Mouse (Mus musculus) intestine, embryonic 14.5 days (tissue): ENCODE measurements around the gene Pecr. TPM values are rescaled to one million over a fixed set of nuclear protein-coding genes. Genes with fewer than 3 reads are reported as not detected.
"Not testable (repeated sequence)": the region's sequence is repeated elsewhere in the genome, so short reads cannot be mapped to it uniquely, and the experiment has no call there.

Experiments
- ATAC-seq: fragments of 200-750 bp; cut with Nextera tagmentation; replicated peaks from 2 replicates; pipeline ENCODE4 v1.8.0; 2017; ENCODE audit warnings: low read depth, moderate number of reproducible peaks, moderate TSS enrichment, moderate library complexity; ENCODE audit not compliant: low FRiP score, low TSS enrichment
- DNase-seq: peaks from one replicate; pipeline ENCODE4 v3.0.0-alpha.2; 2018; ENCODE audit warnings: low spot score
- H3K27ac ChIP-seq: fragments of 300-500 bp; sonication (generic); 2 replicates; pipeline ENCODE4 v1.5.1; 2014; ENCODE audit warnings: low read depth, mild to moderate bottlenecking, control low read depth
- H3K27me3 ChIP-seq: fragments of 300-500 bp; sonication (generic); replicated peaks from 2 replicates; pipeline ENCODE4 v1.6.1; 2014; ENCODE audit warnings: low read length, control low read depth; ENCODE audit not compliant: control insufficient read depth, insufficient read depth
- H3K36me3 ChIP-seq: fragments of 300-500 bp; sonication (generic); 2 replicates; pipeline ENCODE4 v1.6.1; 2014; ENCODE audit warnings: low read length, control low read depth; ENCODE audit not compliant: control insufficient read depth, insufficient read depth
- H3K4me1 ChIP-seq: fragments of 300-500 bp; sonication (generic); replicated peaks from 2 replicates; pipeline ENCODE4 v1.6.1; 2014; ENCODE audit warnings: low read length, control low read depth, mixed read lengths; ENCODE audit not compliant: control insufficient read depth, insufficient read depth
- H3K4me2 ChIP-seq: fragments of 300-500 bp; sonication (generic); 2 replicates; pipeline ENCODE4 v1.6.1; 2014; ENCODE audit warnings: low read length
- H3K4me3 ChIP-seq: fragments of 300-500 bp; sonication (generic); 2 replicates; pipeline ENCODE4 v1.5.1; 2014; ENCODE audit warnings: low read depth, low read length, control low read depth, mixed read lengths
- H3K9ac ChIP-seq: fragments of 300-500 bp; sonication (generic); 2 replicates; pipeline ENCODE4 v1.6.1; 2014; ENCODE audit warnings: mild to moderate bottlenecking, low read length
- H3K9me3 ChIP-seq: fragments of 300-500 bp; sonication (generic); 2 replicates; pipeline ENCODE4 v1.6.1; 2016; ENCODE audit warnings: low read length, control low read depth; ENCODE audit not compliant: control insufficient read depth
- WGBS: fragments of 180-500 bp; shearing (Covaris S2); extraction: QIAGEN DNeasy Blood & Tissue Kit; methylation state at CpG from one replicate; pipeline ENCODE4 v1.1.7; 2014; 5-methylcytosine and 5-hydroxymethylcytosine counted together
- polyA plus RNA-seq: library from polyadenylated mRNA; unstranded; fragments of >200 nt; fragmentation: Nextera tagmentation; extraction: Ambion mirVana; gene quantifications from 2 replicates; pipeline ENCODE4 v1.2.1, GENCODE M21; 2014

Pecr gene
- polyA plus RNA-seq, 1 experiment from 2014 or later = 46.1 TPM

DNA sequence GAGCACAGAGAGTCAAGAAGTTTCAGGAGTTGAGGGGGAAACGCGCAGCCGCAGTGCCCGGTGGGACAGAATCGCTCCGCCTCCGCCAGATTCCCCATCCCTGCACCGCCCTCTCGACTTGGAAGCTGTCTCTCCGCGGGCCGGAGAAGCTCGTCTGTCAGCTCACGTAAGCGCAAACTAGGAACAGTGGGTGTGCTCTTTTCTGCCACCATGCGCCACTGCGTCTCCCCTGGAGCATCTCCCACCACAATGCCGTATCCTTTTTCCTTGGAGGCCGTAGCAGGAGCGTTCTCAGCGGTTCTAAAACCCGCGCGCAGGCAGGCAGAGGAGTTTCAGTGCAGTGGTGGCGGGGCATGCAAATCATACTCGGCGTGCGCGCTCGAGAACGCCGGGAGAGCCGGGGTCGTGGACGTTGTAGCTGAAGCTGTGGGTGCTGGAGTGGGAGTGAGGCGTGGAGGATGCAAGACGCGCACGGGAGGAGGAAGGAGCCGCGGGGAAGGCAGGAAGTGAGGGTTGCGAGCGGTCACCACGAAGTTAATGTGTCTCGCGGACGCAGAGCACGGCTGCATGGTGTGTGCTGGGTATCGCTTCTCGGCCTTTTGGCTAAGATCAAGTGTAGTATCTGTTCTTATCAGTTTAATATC, 47.6 kb downstream of the Pecr start:
- not testable (repeated sequence) for H3K9me3 ChIP-seq, H3K36me3 ChIP-seq, H3K27me3 ChIP-seq, H3K4me1 ChIP-seq
- peak; percentile 90 for DNase-seq
- H3K4me3 ChIP-seq = peak overlapping the region; percentile 59
- peak overlapping the region; percentile 85 for H3K27ac ChIP-seq
- H3K9ac ChIP-seq = peak overlapping the region; percentile 46
- under 1% methylated on average over 35 of the region's 50 CpGs for WGBS
- ATAC-seq = peak; percentile 86
- H3K4me2 ChIP-seq = peak overlapping the region; percentile 58

DNA sequence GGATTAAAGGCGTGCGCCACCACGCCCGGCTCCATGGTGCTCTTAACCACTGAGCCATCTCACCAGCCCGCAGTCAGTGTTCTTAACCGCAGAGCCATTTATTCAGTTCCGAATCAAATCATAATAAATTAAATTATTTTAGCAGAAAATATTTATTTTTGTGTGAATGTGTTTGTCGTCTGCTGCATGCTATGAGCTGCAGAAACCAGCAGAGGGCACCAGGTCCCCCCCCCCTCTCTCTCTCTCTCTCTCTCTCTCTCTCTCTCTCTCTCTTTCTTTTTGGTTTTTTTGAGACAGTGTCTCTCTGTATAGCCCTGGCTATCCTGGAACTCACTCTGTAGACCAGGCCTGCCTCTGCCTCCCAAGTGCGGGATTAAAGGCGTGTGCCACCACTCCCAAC, 51.5 kb downstream of the Pecr start:
- DNase-seq, H3K27me3 ChIP-seq, H3K4me3 ChIP-seq, H3K9ac ChIP-seq, H3K27ac ChIP-seq, H3K9me3 ChIP-seq, H3K4me1 ChIP-seq, ATAC-seq, H3K4me2 ChIP-seq, H3K36me3 ChIP-seq: not testable (repeated sequence)
- 77% methylated on average over 10 of the region's 10 CpGs for WGBS

DNA sequence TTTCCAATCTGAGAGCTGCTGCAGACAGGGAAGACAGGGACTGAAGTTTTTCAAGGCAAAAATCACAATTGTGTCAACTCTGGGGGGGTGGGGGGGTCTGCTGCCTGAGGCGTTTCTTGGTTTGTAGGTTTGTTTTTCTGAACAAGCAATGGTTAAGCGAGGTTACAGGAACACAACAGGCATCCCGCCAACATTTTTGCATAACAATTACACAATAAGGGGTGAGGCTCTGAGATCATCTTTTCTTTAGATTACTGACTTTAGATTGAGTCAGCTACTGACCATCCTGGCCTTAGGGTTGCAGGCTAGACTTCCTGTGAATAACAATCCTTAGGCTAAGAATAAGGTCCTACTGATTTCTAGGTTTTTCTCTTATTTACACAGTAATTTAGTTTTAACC, 55.1 kb downstream of the Pecr start:
- Histone ChIP-seq H3K4me3 (no peak overlapping the region), H3K9me3 (no peaks in the 10 kb centered on the region), H3K4me2 (no peak overlapping the region), H3K4me1 (no peaks in the 10 kb centered on the region), H3K27me3 (no peaks in the 10 kb centered on the region), H3K36me3 (no peaks in the 10 kb centered on the region), H3K9ac (no peak overlapping the region), H3K27ac (no peak overlapping the region)
- DNase-seq = no peak
- WGBS = 45% methylated on average over 3 of the region's 3 CpGs
- no peak for ATAC-seq

DNA sequence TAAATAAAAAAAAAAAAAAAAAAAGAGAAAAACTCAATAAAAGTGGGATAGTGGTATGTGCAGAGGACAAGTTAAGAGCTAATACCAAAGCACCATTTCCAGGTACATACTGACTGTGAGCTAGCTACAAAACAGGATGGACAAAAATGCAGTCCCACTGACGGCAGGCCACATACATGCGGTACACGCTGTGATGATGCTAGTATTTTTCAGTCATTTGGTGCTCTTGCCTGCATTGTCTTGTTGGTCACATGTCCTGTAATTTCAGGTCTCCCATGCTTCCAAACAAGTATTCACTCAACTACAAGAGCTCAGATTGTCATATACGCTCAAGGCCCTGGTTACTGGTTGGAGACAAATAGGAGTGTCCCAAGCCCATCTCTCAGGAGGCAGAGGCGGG, 56.6 kb downstream of the Pecr start:
- ATAC-seq = no peak
- Histone ChIP-seq H3K27ac (no peak overlapping the region), H3K9me3 (no peaks in the 10 kb centered on the region)

DNA sequence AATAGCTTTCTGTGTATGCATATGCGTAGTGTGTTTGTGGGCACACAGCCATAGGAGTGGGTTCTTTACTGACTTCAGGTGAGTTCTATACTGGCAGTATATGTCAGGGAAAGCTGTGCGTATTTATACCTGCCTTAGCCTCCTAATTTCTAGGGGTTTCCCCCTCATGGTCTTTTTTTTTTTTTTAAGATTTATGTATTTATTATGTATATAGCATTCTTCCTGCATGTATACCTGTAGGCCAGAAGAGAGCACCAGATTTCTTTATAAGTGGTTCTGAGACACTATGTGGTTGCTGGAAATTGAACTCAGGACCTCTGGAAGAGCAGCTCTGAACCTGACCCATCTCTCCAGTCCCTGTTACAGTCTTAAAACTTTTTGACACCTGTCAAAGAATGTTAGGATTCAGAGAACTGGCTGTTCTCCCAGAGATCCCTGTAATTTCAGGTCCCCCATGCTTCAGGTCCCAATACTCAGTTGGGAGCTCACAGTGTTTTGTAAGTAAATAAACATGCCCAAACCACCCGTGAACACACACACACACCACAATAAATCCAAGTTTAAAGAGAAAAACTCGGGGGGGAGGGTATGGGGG, 57.1 kb downstream of the Pecr start:
- no peak overlapping the region for H3K27ac ChIP-seq
- 0 out of 2 replicates have a peak, but pooled peaks have one; percentile 1 for ATAC-seq
- no peak for DNase-seq
- no peaks in the 10 kb centered on the region for H3K36me3 ChIP-seq
- 38% methylated on average over 4 of the region's 4 CpGs for WGBS
- no peak overlapping the region for H3K9ac ChIP-seq
- no peaks in the 10 kb centered on the region for H3K9me3 ChIP-seq
- H3K4me2 ChIP-seq = no peak overlapping the region
- no peak overlapping the region for H3K4me3 ChIP-seq
- H3K27me3 ChIP-seq = no peaks in the 10 kb centered on the region
- H3K4me1 ChIP-seq = no peaks in the 10 kb centered on the region

More for the DNA sequence above, 56.6 kb downstream of the Pecr start:
- H3K36me3 ChIP-seq = no peaks in the 10 kb centered on the region
- no peak overlapping the region for H3K9ac ChIP-seq
- H3K4me1 ChIP-seq = no peaks in the 10 kb centered on the region
- WGBS = 93% methylated on average over 5 of the region's 5 CpGs
- H3K27me3 ChIP-seq = no peaks in the 10 kb centered on the region
- no peak for DNase-seq
- no peak overlapping the region for H3K4me3 ChIP-seq
- no peak overlapping the region for H3K4me2 ChIP-seq

DNA sequence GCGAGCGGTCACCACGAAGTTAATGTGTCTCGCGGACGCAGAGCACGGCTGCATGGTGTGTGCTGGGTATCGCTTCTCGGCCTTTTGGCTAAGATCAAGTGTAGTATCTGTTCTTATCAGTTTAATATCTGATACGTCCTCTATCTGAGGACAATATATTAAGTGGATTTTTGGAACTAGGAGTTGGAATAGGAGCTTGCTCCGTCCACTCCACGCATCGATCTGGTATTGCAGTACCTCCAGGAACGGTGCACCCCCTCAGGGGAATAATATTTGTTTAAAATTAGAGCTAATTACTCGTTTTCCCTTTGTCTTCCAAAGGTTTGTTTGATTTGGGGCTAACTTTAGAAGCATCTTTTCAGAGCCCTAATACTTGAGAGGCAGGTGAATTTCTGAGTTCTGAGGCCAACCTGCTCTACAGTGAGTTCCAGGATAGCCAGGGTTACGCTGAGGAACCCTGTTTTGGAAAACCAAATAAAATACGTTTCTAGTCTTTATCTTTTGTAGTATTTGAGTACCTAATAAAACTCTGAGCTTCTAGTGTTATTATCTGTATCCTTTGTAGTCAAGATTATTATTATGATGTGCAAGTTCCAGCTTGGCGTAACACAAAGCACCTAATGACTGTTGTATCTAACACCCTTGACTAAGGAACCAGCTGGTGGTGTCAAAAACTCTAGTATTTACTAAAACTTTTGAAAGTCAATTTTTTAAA, 57.8 kb downstream of the Pecr start:
- peak overlapping the region; percentile 70 for H3K4me2 ChIP-seq
- WGBS = 1% methylated on average over 9 of the region's 18 CpGs

DNA sequence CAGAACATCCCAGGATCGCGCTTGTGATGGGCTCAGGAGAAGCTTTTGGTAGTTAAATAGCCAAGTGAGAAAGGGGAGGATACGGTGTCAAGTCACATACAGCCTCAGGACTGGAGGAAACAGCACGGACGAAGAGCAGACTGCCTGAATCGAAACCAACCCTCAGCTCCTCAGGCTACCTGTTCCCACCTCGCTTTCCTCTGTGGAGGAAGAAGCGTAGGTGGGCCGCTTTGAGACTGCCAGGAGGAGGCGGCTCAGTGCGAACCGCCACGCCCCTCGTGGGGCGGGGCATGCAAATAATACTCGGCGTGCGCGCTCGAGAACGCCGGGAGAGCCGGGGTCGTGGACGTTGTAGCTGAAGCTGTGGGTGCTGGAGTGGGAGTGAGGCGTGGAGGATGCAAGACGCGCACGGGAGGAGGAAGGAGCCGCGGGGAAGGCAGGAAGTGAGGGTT, 58.4 kb downstream of the Pecr start:
- not testable (repeated sequence) for H3K36me3 ChIP-seq, H3K9me3 ChIP-seq, H3K4me1 ChIP-seq, H3K27me3 ChIP-seq
- peak overlapping the region; percentile 46 for H3K9ac ChIP-seq
- H3K27ac ChIP-seq = peak overlapping the region; percentile 43; the same call in 1 of the 2 replicates
- peak overlapping the region; percentile 70 for H3K4me2 ChIP-seq
- peak; percentile 94 for DNase-seq
- ATAC-seq = peak; percentile 90
- WGBS = 1% methylated on average over 25 of the region's 31 CpGs
- peak overlapping the region; percentile 47 for H3K4me3 ChIP-seq

More for the DNA sequence above, 57.8 kb downstream of the Pecr start:
- DNase-seq = peak; percentile 64
- H3K9me3 ChIP-seq = no peaks in the 10 kb centered on the region
- H3K27ac ChIP-seq = peak overlapping the region; percentile 43; the same call in 1 of the 2 replicates
- peak overlapping the region; percentile 46 for H3K9ac ChIP-seq
- H3K4me1 ChIP-seq = no peaks in the 10 kb centered on the region
- H3K36me3 ChIP-seq = no peaks in the 10 kb centered on the region
- 0 out of 2 replicates have a peak overlapping the region, but pooled peaks have one; percentile 47 for H3K4me3 ChIP-seq
- H3K27me3 ChIP-seq = no peaks in the 10 kb centered on the region
- peak; percentile 89 for ATAC-seq

DNA sequence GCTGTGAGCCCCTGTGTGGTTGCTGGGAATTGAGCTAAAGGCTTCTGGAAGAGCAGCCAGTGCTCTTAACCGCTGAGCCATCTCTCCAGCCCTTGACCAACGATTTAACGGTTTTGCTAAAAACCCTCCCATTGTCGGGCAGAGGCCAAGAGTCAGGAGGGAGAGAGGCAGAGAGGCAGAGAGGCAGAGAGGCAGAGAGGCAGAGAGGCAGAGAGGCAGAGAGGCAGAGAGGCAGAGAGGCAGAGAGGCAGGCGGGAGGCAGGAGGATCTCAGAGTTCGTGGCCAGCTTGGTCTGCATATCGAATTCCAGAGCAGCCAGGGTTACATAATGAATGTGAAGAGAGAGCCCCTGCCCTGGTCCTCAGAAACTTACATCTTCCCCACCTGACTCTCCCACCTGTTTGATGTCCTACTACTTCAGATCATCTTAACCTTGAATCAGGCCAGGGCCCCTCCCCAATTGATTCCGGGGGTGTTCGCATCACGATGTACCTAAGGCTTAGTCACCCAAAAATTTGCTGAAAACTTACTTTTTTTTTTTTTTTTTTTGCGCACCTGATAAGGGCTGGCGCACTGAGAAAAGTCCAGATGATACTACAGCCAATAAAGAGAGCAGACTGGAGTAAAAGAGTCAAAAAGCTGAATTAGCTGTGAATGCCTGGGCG, 58.9 kb downstream of the Pecr start:
- Histone ChIP-seq H3K9me3 (no peaks in the 10 kb centered on the region), H3K27me3 (no peaks in the 10 kb centered on the region), H3K9ac (no peak overlapping the region), H3K36me3 (no peaks in the 10 kb centered on the region), H3K4me1 (no peaks in the 10 kb centered on the region), H3K4me3 (peak overlapping the region; percentile 47), H3K27ac (no peak overlapping the region), H3K4me2 (peak overlapping the region; percentile 70)
- ATAC-seq (no peak), DNase-seq (no peak)
- WGBS = 15% methylated on average over 13 of the region's 13 CpGs
